ENCODE assay signal across 24 mouse cellular contexts in the genomic region with DNA sequence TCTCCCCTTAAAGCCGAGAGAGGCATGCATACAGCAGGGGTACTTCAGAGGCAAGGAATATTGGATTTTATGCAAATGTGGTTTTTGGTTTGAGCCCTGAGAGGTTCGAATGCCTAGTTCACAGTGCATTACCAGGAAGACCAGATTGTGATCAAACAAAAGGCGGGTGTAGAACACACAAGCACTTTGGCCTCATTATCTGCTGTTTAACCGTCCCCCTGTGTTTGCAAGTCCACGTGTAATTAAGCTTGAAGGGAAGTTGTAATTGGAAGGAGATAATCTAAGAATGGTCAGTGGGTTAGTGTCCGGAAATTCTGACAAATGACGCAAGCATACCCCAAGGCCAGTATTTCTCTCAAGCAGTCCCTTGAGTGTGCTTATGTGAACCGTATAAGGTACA. TPM values are rescaled to one million over a fixed set of nuclear protein-coding genes. Genes with fewer than 3 reads are reported as not detected.
DNase-seq lines count a peak whose midpoint lies in the region; ATAC-seq and TF ChIP-seq lines count a peak whose summit lies in the region.
"Had no signal": no experiment of that assay in that cellular context is flagged by ENCODE, and none has a peak within 500 bp of the region (broad histone marks: within the 10 kb centered on the region; RNA-seq: fewer than 3 reads in every experiment).

No protein-coding gene starts in this region.

- 35% methylated on average over 8 of the region's 8 CpGs for WGBS in kidney, embryonic 14.5 days
- 17% methylated on average over 8 of the region's 8 CpGs for WGBS in liver, embryonic 15.5 days (ENCODE audit: insufficient replicate concordance)

- H3K27me3 ChIP-seq in kidney, embryonic 14.5 days (ENCODE audit: control insufficient read depth, insufficient read depth, low read length): no peaks in the 10 kb centered on the region
- H3K27me3 ChIP-seq in G1E (ENCODE audit: insufficient read depth, low read length): no peaks in the 10 kb centered on the region
- no peaks in the 10 kb centered on the region for H3K27me3 ChIP-seq in liver, embryonic 15.5 days
- H3K27me3 ChIP-seq: heart, embryonic 15.5 days; neural tube, embryonic 15.5 days had no signal

- H3K9me3 ChIP-seq in kidney, embryonic 14.5 days (ENCODE audit: control insufficient read depth, low read length): no peaks in the 10 kb centered on the region
- H3K9me3 ChIP-seq in G1E (replicated peaks): no peaks in the 10 kb centered on the region
- H3K9me3 ChIP-seq in liver, embryonic 15.5 days (replicated peaks): no peaks in the 10 kb centered on the region
- H3K9me3 ChIP-seq: heart, embryonic 15.5 days; neural tube, embryonic 15.5 days had no signal

- H3K4me3 ChIP-seq in kidney, embryonic 14.5 days (ENCODE audit: low read length): no peak overlapping the region
- peak overlapping the region; percentile 3; the same call in 1 of the 2 replicates for H3K4me3 ChIP-seq in G1E (ENCODE audit: low read depth, low read length)
- no peak overlapping the region for H3K4me3 ChIP-seq in liver, embryonic 15.5 days (replicated peaks)
- H3K4me3 ChIP-seq: heart, embryonic 15.5 days; neural tube, embryonic 15.5 days had no signal

- H3K27ac ChIP-seq in kidney, embryonic 14.5 days (ENCODE audit: low read depth, low read length): no peak overlapping the region
- peak overlapping the region; percentile 59; the same call in 1 of the 2 replicates for H3K27ac ChIP-seq in liver, embryonic 15.5 days (replicated peaks)
- H3K27ac ChIP-seq: heart, embryonic 15.5 days; macrophage; neural tube, embryonic 15.5 days had no signal

- no peak overlapping the region for H3K9ac ChIP-seq in kidney, embryonic 14.5 days (ENCODE audit: low read depth, low read length)
- H3K9ac ChIP-seq in liver, embryonic 15.5 days: no peak overlapping the region
- H3K9ac ChIP-seq: heart, embryonic 15.5 days; neural tube, embryonic 15.5 days had no signal

- H3K4me2 ChIP-seq in kidney, embryonic 14.5 days (replicated peaks; ENCODE audit: low read depth, low read length): no peak overlapping the region
- no peak overlapping the region for H3K4me2 ChIP-seq in liver, embryonic 15.5 days
- H3K4me2 ChIP-seq: heart, embryonic 15.5 days; neural tube, embryonic 15.5 days had no signal

- TF ChIP-seq CTCF in G1E (IDR thresholded peaks at IDR 0.05; ENCODE audit: low read depth, low read length): no peak

- H3K4me1 ChIP-seq in kidney, embryonic 14.5 days (ENCODE audit: control insufficient read depth, insufficient read depth, low read length): peaks cover 10% of the 10 kb centered on the region
- H3K4me1 ChIP-seq in G1E (ENCODE audit: insufficient read depth, low read depth, low read length): peaks cover 43% of the 10 kb centered on the region
- peaks cover 34% of the 10 kb centered on the region for H3K4me1 ChIP-seq in liver, embryonic 15.5 days (replicated peaks)

- no peak for ATAC-seq in kidney, embryonic 14.5 days (ENCODE audit: low FRiP score, low TSS enrichment)
- ATAC-seq in G1E (ENCODE audit: extremely low read depth, insufficient number of reproducible peaks, low FRiP score, poor library complexity, severe bottlenecking): peak; percentile 71
- 0 out of 2 replicates have a peak, but pooled peaks have one; percentile 29 for ATAC-seq in common myeloid progenitor, adult 5-6 weeks (replicated peaks; ENCODE audit: low read depth, poor library complexity, severe bottlenecking)
- no peak for ATAC-seq in liver, embryonic 15.5 days (ENCODE audit: insufficient read depth)
- ATAC-seq: CD4-positive, CD25-positive, alpha-beta regulatory T cell, adult 4 months had no signal

- peak; percentile 43 for DNase-seq in kidney, adult 9 months
- no peak for DNase-seq in G1E (ENCODE audit: low spot score)
- no peak for DNase-seq in frontal cortex, postnatal 25 days (ENCODE audit: low spot score in 2 of 2)
- DNase-seq in lung, postnatal 10 days: no peak
- DNase-seq in left cerebral cortex, adult 11 months (ENCODE audit: low spot score): no peak
- DNase-seq: adrenal gland, postnatal 36 days; cerebellum, adult 9-11 months; lung, adult 18-20 months; right cerebral cortex, adult 18-20 months; thymus, postnatal 25 days had no signal

- no peaks in the 10 kb centered on the region for H3K36me3 ChIP-seq in kidney, embryonic 14.5 days (ENCODE audit: control insufficient read depth, insufficient read depth, low read length)
- H3K36me3 ChIP-seq in G1E (replicated peaks): no peaks in the 10 kb centered on the region
- no peaks in the 10 kb centered on the region for H3K36me3 ChIP-seq in liver, embryonic 15.5 days (replicated peaks)
- H3K36me3 ChIP-seq: heart, embryonic 15.5 days; neural tube, embryonic 15.5 days had no signal

RNA-seq across cellular contexts. Expression of gene Gm47985, which starts 16.3 kb away (rescaled TPM):
- polyA plus RNA-seq in kidney, embryonic 14.5 days (2014; fragmentation: Nextera tagmentation; extraction: Ambion mirVana): 0.20 and 0.26 TPM in 2 replicates
- 10.1 and 13.5 TPM in 2 replicates for total RNA-seq in G1E (2014; fragmentation: Nextera tagmentation)
- 4.3 and 4.8 TPM in 2 replicates for total RNA-seq in G1E (2017)
- polyA plus RNA-seq in G1E (2012): 1.4 and 2.0 TPM in 2 replicates
- 0.69 TPM in 1 of 2 replicates, not detected in the other for total RNA-seq in common myeloid progenitor, adult 5-6 weeks (2017)
- polyA plus RNA-seq in liver, embryonic 15.5 days (2015; fragmentation: Nextera tagmentation; extraction: Ambion mirVana): 1.9 and 2.2 TPM in 2 replicates
- total RNA-seq: adrenal gland, postnatal 36 days; granulocyte monocyte progenitor cell, adult 5-6 weeks; left cerebral cortex, postnatal 14 days; monocyte, adult 5-6 weeks had no signal
- polyA plus RNA-seq: CD4-positive, CD25-positive, alpha-beta regulatory T cell, adult 4 months; macrophage; neural tube, embryonic 15.5 days had no signal

RNA-seq across cellular contexts. Expression of gene Gm8947, which starts 26.1 kb away (rescaled TPM):
- polyA plus RNA-seq in kidney, embryonic 14.5 days (2014; fragmentation: Nextera tagmentation; extraction: Ambion mirVana): 0.41 and 0.44 TPM in 2 replicates
- total RNA-seq in G1E (2014; fragmentation: Nextera tagmentation) (8.3 and 14.5 TPM in 2 replicates), G1E (2017) (3.4 and 4.8 TPM in 2 replicates)
- polyA plus RNA-seq in G1E (2012): 0.56 and 0.67 TPM in 2 replicates
- total RNA-seq in common myeloid progenitor, adult 5-6 weeks (2017): not detected in 2 replicates
- 1.2 and 1.3 TPM in 2 replicates for polyA plus RNA-seq in liver, embryonic 15.5 days (2015; fragmentation: Nextera tagmentation; extraction: Ambion mirVana)
- total RNA-seq: adrenal gland, postnatal 36 days; granulocyte monocyte progenitor cell, adult 5-6 weeks; left cerebral cortex, postnatal 14 days; monocyte, adult 5-6 weeks had no signal
- polyA plus RNA-seq: CD4-positive, CD25-positive, alpha-beta regulatory T cell, adult 4 months; heart, embryonic 15.5 days; hindbrain, embryonic 11.5 days; macrophage; neural tube, embryonic 15.5 days had no signal

RNA-seq across cellular contexts. Expression of gene Gm47995, which starts 32.2 kb away (rescaled TPM):
- 0.34 TPM in 1 of 2 replicates, not detected in the other for polyA plus RNA-seq in kidney, embryonic 14.5 days (2014; fragmentation: Nextera tagmentation; extraction: Ambion mirVana)
- total RNA-seq in G1E (2014; fragmentation: Nextera tagmentation): 27.2 and 31.3 TPM in 2 replicates
- 7.3 and 9.3 TPM in 2 replicates for total RNA-seq in G1E (2017)
- 3.6 and 4.1 TPM in 2 replicates for polyA plus RNA-seq in G1E (2012)
- total RNA-seq in common myeloid progenitor, adult 5-6 weeks (2017): not detected in 2 replicates
- polyA plus RNA-seq in liver, embryonic 15.5 days (2015; fragmentation: Nextera tagmentation; extraction: Ambion mirVana): 0.74 and 0.82 TPM in 2 replicates
- total RNA-seq: adrenal gland, postnatal 36 days; granulocyte monocyte progenitor cell, adult 5-6 weeks; left cerebral cortex, postnatal 14 days; monocyte, adult 5-6 weeks had no signal
- polyA plus RNA-seq: CD4-positive, CD25-positive, alpha-beta regulatory T cell, adult 4 months; embryonic facial prominence, embryonic 11.5 days; heart, embryonic 15.5 days; hindbrain, embryonic 11.5 days; intestine, embryonic 14.5 days; macrophage; neural tube, embryonic 15.5 days had no signal

RNA-seq across cellular contexts. Expression of gene 3110040M04Rik, which starts 37.9 kb away (rescaled TPM):
- polyA plus RNA-seq in kidney, embryonic 14.5 days (2014; fragmentation: Nextera tagmentation; extraction: Ambion mirVana): 0.58 and 0.76 TPM in 2 replicates
- 4.4 and 13.5 TPM in 2 replicates for total RNA-seq in G1E (2014; fragmentation: Nextera tagmentation)
- 5.3 and 5.9 TPM in 2 replicates for total RNA-seq in G1E (2017)
- polyA plus RNA-seq in G1E (2012): 2.4 and 3.7 TPM in 2 replicates
- not detected in 2 replicates for total RNA-seq in common myeloid progenitor, adult 5-6 weeks (2017)
- polyA plus RNA-seq in liver, embryonic 15.5 days (2015; fragmentation: Nextera tagmentation; extraction: Ambion mirVana): 0.39 and 1.0 TPM in 2 replicates
- total RNA-seq: adrenal gland, postnatal 36 days; granulocyte monocyte progenitor cell, adult 5-6 weeks; left cerebral cortex, postnatal 14 days; monocyte, adult 5-6 weeks had no signal
- polyA plus RNA-seq: CD4-positive, CD25-positive, alpha-beta regulatory T cell, adult 4 months; embryonic facial prominence, embryonic 11.5 days; heart, embryonic 15.5 days; macrophage; neural tube, embryonic 15.5 days; spleen, adult 2 months had no signal

RNA-seq across cellular contexts. Expression of gene Gm47996, which starts 43.9 kb away (rescaled TPM):
- polyA plus RNA-seq in kidney, embryonic 14.5 days (2014; fragmentation: Nextera tagmentation; extraction: Ambion mirVana): not detected in 2 replicates
- total RNA-seq in G1E (2014; fragmentation: Nextera tagmentation) (7.4 and 8.8 TPM in 2 replicates), G1E (2017) (2.6 and 4.9 TPM in 2 replicates)
- polyA plus RNA-seq in G1E (2012): 0.86 and 1.3 TPM in 2 replicates
- 1.6 and 4.8 TPM in 2 replicates for total RNA-seq in common myeloid progenitor, adult 5-6 weeks (2017)
- 0.18 and 0.31 TPM in 2 replicates for polyA plus RNA-seq in liver, embryonic 15.5 days (2015; fragmentation: Nextera tagmentation; extraction: Ambion mirVana)
- total RNA-seq: adrenal gland, postnatal 36 days; granulocyte monocyte progenitor cell, adult 5-6 weeks; left cerebral cortex, postnatal 14 days; monocyte, adult 5-6 weeks had no signal
- polyA plus RNA-seq: CD4-positive, CD25-positive, alpha-beta regulatory T cell, adult 4 months; embryonic facial prominence, embryonic 11.5 days; heart, embryonic 15.5 days; intestine, embryonic 14.5 days; macrophage; neural tube, embryonic 15.5 days had no signal

Comparison
In these comparisons a context has a peak if more than half of its experiments do, and no peak if none do; other contexts are left out.
1. ATAC-seq: peak in G1E (single experiment) and common myeloid progenitor, adult 5-6 weeks (single experiment); none in kidney, embryonic 14.5 days (single experiment) and liver, embryonic 15.5 days (single experiment).